Mouse (Mus musculus) 3134 (cell line): Measurements from ENCODE around the gene Zfp108.
"Not testable (repeated sequence)": the region's sequence is repeated elsewhere in the genome, so short reads cannot be mapped to it uniquely, and the experiment has no call there.

Experiments used
- DNase-seq: peaks from one replicate; pipeline ENCODE4 v3.0.0-alpha.2; 2011; ENCODE audit warnings: low spot score; ENCODE audit not compliant: insufficient read length; ENCODE audit errors: extremely low read depth

Gene Zfp108

GRCm38 (mm10) chr7:24254633-24255474 lies at the start of gene Zfp108:
Zfp108 (plus strand) TSS chr7:24254794.
- peak; percentile 45 for DNase-seq

DNA sequence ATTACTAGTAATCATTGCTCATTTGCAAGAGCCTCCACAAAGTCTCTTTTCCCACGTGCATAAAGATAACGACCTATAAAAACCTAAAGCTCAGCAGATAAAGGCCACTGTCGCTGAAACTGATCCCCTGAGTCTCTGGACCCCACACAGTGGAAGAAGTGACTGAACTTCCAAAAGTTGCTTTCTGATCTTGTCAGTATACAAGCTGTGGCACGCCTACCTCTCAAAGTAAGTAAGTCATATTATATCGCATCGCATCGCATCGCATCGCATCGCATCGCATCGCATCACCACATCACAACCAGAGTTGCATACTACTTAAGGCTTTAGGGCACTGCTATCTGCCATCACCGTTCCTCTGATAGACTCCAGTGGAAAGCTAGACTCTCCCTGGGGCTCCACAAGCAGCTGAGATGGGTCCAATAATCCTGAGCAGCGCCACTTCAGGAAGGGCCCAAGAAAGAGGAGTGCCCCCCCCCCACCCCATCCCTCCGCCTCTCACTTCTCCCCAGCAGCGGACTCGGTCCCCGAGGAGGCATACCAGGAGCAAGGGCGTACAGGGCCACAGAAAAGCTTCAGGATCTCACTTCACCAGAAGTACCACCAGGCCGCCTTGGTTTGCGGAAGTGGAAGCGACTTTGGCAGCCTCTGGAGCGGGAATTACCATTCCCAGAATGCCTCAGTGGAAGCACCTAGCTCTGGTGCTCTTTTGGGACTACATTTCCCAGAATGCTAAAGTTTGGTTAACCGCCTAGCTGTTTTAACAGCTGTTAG lies 46.9 kb upstream of the Zfp108 start:
- DNase-seq, result peak; percentile 75

GRCm38 (mm10) chr7:24208282-24208886 lies 46.2 kb upstream of the Zfp108 start:
- DNase-seq, result no peak

DNA sequence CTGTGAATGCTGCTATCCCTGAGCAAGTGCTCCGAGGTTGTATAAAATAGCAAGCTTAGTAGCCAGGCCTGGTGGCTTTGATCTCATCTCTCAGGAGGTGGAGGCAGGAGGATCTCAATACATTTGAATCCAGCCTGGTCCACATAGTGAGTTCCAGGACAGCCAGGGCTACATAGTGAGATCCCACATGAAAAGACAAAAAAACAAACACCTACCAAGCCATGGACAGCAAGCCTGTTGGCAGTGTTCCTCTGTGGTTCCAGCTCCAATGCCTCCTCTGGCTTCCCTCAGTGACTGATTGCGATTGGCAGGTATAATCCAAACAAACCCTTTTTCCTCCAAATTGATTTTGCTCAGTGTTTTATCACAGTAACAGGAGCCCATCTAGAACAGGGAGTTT lies 44.3 kb upstream of the Zfp108 start:
- no peak for DNase-seq

DNA sequence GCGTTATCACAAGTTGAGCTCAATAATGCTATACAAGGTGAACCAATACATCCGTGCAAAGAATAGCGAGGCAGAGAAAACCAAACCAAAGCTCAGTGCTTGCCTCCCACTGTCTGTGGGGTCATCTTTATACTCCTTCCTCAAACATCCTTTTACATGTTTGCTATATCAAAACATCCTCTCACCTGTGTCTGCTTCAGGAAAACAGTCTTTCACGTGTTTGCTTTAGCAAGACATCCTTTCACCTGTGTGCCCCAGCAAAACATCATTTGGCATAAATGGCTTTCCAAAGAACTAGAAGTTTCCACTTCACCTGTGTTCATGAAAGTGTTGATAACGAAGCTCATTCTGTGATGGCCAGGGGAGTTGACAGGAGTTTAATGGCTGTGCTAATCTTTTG lies 43.3 kb upstream of the Zfp108 start, which contains the start of gene Zfp111:
Gene Zfp111, minus strand, starts transcription at position 101 of the 400 bp plus-strand sequence.
- no peak for DNase-seq

GRCm38 (mm10) chr7:24237040-24237791 lies 17.4 kb upstream of the Zfp108 start, which contains the start of gene Zfp109:
Zfp109 (minus strand) TSS chr7:24237560.
- peak; percentile 56 for DNase-seq

DNA sequence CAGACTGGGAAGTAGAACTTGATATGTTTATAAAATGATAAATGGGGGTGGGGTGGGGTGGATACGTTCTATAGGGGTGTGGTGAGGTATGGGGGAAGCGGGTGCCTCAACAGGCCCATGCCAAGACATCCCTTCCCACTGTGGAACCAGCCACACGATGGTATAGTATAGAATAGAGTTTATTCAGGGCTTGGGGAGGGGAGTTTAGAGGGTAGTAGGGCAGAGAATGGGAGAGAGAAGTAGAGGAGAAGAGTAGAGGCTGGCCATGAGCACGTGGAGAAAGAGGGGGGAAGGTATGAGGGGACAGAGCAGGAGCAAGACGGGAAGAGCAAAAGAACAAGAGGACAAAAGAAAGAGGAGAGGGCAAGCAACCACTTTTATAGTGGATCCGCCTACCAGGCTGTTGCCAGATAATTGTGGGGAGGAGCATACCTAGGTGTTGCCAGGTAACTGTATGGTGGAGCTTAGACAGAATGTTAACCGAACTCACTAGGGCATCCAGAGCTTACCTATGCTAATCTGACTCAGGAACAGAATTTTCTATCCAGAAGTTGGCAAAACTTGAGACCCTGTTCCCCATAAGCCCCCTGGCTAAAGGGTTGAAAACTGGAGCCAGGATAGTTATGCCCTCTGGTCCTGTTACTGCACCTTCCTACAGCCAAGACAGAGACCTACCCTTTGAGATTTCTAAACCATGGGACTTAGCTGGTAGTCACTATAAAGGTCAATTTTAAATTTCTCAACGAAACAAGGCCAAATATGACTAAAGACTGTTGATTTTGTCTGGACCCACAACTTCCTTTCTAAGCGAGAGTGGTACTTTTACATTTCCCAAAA lies 597 bp upstream of the Zfp108 start:
- no peak for DNase-seq

- no peak for DNase-seq
These were observed 4.9 kb downstream of the Zfp108 start for GRCm38 (mm10) chr7:24259306-24259999.

DNA sequence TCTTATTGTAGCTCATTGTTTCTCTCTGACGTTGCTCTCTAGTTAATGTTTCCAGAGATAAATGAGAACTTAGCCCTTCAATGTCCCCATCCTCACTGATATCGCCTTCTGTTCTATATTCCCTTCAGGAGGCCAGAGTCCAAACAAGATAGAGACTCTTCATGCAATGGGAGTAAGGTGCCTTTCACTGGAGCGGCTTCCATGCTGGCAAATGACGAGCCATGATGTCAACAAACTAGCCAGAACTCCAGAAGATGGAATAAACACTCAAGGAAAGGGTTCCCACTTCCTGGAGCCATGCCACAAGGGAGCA lies 5.4 kb downstream of the Zfp108 start:
- DNase-seq, result no peak

- no peak for DNase-seq
These were observed 13.9 kb downstream of the Zfp108 start for GRCm38 (mm10) chr7:24268176-24269155.

DNA sequence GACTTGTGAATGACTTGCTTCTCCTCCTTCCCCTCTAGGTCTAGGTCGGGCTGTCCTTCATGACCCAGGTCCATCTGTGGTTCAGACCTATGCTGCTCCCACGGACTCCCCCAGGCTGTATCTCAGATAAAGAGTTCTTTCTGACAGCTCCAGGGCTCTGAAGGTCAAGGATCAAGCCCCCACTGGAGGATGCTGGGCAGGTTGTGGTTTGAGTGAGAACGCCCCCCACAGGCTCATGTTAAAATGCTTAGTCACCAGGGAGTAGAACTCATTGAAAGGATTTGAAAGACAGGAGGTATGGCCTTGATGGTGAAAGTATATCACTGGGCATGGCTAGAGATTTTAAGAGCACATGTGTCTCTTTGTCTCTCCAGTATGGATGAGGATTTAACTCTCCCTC lies 14.7 kb downstream of the Zfp108 start:
- DNase-seq, result no peak

DNA sequence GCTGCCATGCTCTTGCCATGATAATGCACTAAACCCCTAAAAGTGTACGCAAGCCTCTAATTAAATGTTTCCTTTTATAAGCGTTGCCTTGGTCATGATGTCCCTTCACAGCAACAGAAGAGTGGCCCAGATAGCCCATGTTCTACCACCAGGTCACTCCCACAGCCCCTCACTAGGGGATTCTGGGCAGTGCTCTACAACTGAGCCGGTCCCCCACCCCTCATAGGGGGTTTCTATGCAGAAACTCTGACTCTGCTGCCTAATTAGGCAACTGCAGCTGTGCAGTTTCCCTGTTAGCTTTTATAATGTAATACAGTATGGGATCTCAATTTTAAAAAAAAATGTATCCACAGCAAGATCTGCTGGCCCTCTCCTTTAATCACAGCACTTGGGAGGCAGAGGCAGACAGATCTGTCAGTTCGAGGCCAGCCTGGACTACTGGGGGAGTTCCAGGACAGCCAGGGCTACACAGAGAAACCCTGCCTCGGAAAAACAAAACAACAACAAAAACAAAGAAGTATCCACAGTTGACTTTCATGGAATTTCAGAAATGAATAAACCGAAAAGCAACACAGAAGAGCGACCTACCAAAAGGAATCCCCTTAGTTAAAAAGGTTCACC lies 15.2 kb downstream of the Zfp108 start:
- no peak for DNase-seq

DNA sequence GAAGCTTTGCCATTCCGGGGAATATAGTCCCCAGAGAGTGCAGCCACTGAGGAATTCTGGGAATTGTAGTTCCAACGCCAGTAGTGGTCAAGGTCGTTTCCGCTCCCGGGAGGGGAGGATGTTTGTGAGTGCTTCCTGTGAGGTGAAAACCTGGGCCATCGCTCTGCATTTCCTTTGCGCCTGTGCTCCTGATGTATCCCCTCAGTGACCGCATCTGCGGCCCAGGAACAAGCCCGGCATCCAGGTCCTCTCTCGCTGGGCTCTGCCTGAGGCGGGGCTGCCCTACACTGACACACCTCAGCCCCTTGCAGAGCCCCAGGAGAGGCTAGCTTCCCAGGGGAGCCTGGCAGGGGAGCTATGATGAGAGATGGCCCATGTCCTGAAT lies 15.7 kb downstream of the Zfp108 start, which contains the start of gene Zfp93:
Gene Zfp93, plus strand, starts transcription at position 133 of the 385 bp plus-strand sequence.
- peak; percentile 75 for DNase-seq

DNA sequence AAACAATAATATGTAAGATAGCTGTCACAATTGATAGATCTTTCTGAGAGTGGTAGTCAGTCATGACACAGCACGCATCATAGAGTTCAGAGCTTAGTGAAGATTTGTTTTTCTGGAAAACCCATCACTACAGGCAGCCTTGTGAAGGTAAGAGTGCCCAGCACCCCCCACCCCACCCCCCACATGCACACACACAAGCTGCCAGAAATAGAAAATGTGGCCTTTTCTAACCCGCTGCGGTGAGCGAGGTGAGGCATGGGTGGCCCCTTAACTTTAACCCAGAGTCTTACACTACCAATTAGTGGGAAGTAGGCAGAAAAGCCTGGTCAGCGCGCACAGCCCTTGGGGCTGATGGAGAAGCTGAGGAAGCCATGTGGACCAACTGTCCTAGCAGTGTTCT lies 16.6 kb downstream of the Zfp108 start:
- no peak for DNase-seq

- no peak for DNase-seq
These were observed 19.9 kb downstream of the Zfp108 start for GRCm38 (mm10) chr7:24274456-24274855.

GRCm38 (mm10) chr7:24278771-24279170 lies 24.2 kb downstream of the Zfp108 start:
- not testable (repeated sequence) for DNase-seq

- DNase-seq, result no peak
These were observed 25.6 kb downstream of the Zfp108 start for GRCm38 (mm10) chr7:24280031-24280857.
